Mouse (Mus musculus): ENCODE data around the gene Gatc. TPM values are rescaled to one million over a fixed set of nuclear protein-coding genes. Genes with fewer than 3 reads are reported as not detected.

Gene Gatc
- total RNA-seq, 2 experiments from 2014 or later: 22.2 to 28.0 TPM

GRCm38 (mm10) chr5:115358872-115359271 is 17.9 kb upstream of the Gatc start:
- intact Hi-C loops (cut with DNase I): loop anchor here (1.0 kb wide), 1 partner anchor 82 kb away; no protein-coding TSS in a partner anchor
- Histone ChIP-seq H3K4me3 (peak overlapping the region; percentile 39; the same call in 1 of the 2 replicates), H3K27ac (no peak overlapping the region)
- DNase-seq: peak; percentile 91
- no peak; the same call in 1 of the 2 replicates for TF ChIP-seq CTCF (IDR thresholded peaks at IDR 0.05)

- intact Hi-C loops (cut with DNase I): no loop called here
- Histone ChIP-seq H3K4me3 (no peak overlapping the region), H3K27ac (no peak overlapping the region)
- no peak for DNase-seq
- TF ChIP-seq CTCF (IDR thresholded peaks at IDR 0.05): no peak
Observed at GRCm38 (mm10) chr5:115355070-115355469, 14.1 kb upstream of the Gatc start.

GRCm38 (mm10) chr5:115351348-115351747 is 10.4 kb upstream of the Gatc start:
- 0 out of 2 replicates have a peak, but pooled peaks have one; percentile 4 for TF ChIP-seq CTCF (IDR thresholded peaks at IDR 0.05)
- intact Hi-C loops (cut with DNase I): no loop called here
- no peak overlapping the region for H3K4me3 ChIP-seq
- DNase-seq: no peak
- H3K27ac ChIP-seq: no peak overlapping the region

GRCm38 (mm10) chr5:115349225-115349555 is 8.2 kb upstream of the Gatc start:
- intact Hi-C loops (cut with DNase I): loop anchor here (2.0 to 5.0 kb wide), 2 partner anchors 48 to 162 kb away; partner anchors contain the start of gene Dynll1
- TF ChIP-seq CTCF (IDR thresholded peaks at IDR 0.05): no peak
- H3K27ac ChIP-seq: peak overlapping the region; percentile 98

GRCm38 (mm10) chr5:115348546-115349224 is 7.7 kb upstream of the Gatc start, which contains the start of gene Cox6a1:
TSS of gene Cox6a1 (minus strand) at chr5:115348981.
- DNase-seq: peak; percentile 99
- Histone ChIP-seq H3K4me3 (peak within 1 kb of the TSS; percentile 96), H3K27ac (peak within 1 kb of the TSS; percentile 98)
- intact Hi-C loops (cut with DNase I): loop anchor here (2.0 to 5.0 kb wide), 2 partner anchors 48 to 161 kb away; partner anchors contain the start of gene Dynll1
- TF ChIP-seq CTCF (IDR thresholded peaks at IDR 0.05): peak; percentile 9; the same call in 1 of the 2 replicates

More at GRCm38 (mm10) chr5:115349225-115349555, 8.2 kb upstream of the Gatc start:
- no peak for DNase-seq
- H3K4me3 ChIP-seq: peak overlapping the region; percentile 96

- peak; percentile 85 for DNase-seq
- H3K27ac ChIP-seq: peak overlapping the region; percentile 98
- TF ChIP-seq CTCF (IDR thresholded peaks at IDR 0.05): peak; percentile 99; the same call in 1 of the 2 replicates
- H3K4me3 ChIP-seq: peak overlapping the region; percentile 96
- intact Hi-C loops (cut with DNase I): loop anchor here (5.0 kb wide), 1 partner anchor 160 kb away; no protein-coding TSS in a partner anchor
Observed at GRCm38 (mm10) chr5:115347564-115347963, 6.6 kb upstream of the Gatc start.

GRCm38 (mm10) chr5:115341314-115342165 is 562 bp upstream of the Gatc start:
- intact Hi-C loops (cut with DNase I): loop anchor here (5.0 kb wide), 1 partner anchor 59 kb away; no protein-coding TSS in a partner anchor
- no peak for DNase-seq
- Histone ChIP-seq H3K4me3 (peak overlapping the region; percentile 99), H3K27ac (peak overlapping the region; percentile 98)
- no peak for TF ChIP-seq CTCF (IDR thresholded peaks at IDR 0.05)

GRCm38 (mm10) chr5:115340007-115340406 is 971 bp downstream of the Gatc start:
- no peak for TF ChIP-seq CTCF (IDR thresholded peaks at IDR 0.05)
- Histone ChIP-seq H3K4me3 (peak overlapping the region; percentile 99), H3K27ac (peak overlapping the region; percentile 98; the same call in 1 of the 2 replicates)
- intact Hi-C loops (cut with DNase I): loop anchor here (5.0 kb wide), 1 partner anchor 58 kb away; no protein-coding TSS in a partner anchor
- no peak for DNase-seq

- H3K27ac ChIP-seq: no peak overlapping the region
- H3K4me3 ChIP-seq: no peak overlapping the region
- no peak for TF ChIP-seq CTCF (IDR thresholded peaks at IDR 0.05)
- DNase-seq: no peak
- intact Hi-C loops (cut with DNase I): no loop called here
Observed at GRCm38 (mm10) chr5:115333626-115334025, 7.4 kb downstream of the Gatc start.

GRCm38 (mm10) chr5:115330955-115331354 is 10.0 kb downstream of the Gatc start:
- TF ChIP-seq CTCF (IDR thresholded peaks at IDR 0.05): no peak
- no peak overlapping the region for H3K4me3 ChIP-seq
- no peak for DNase-seq
- H3K27ac ChIP-seq: no peak overlapping the region
- intact Hi-C loops (cut with DNase I): no loop called here

GRCm38 (mm10) chr5:115327610-115328548 is 13.1 kb downstream of the Gatc start:
- Histone ChIP-seq H3K27ac (peak overlapping the region; percentile 89), H3K4me3 (peak overlapping the region; percentile 92)
- intact Hi-C loops (cut with DNase I): no loop called here
- TF ChIP-seq CTCF (IDR thresholded peaks at IDR 0.05): no peak
- DNase-seq: peak; percentile 57

All from gastrocnemius, adult 2 months (tissue).